Mouse (Mus musculus) myocyte (in vitro differentiated cells): ENCODE measurements around the gene Cers6.

Experiments used
- CEBPB ChIP-seq: IDR thresholded peaks from 2 replicates; pipeline ENCODE4 v1.6.1; 2011; ENCODE audit warnings: mild to moderate bottlenecking, moderate library complexity; ENCODE audit not compliant: poor library complexity, insufficient read depth, severe bottlenecking
- E2F4 ChIP-seq: IDR thresholded peaks from one replicate; pipeline ENCODE4 v1.6.1; 2011; ENCODE audit warnings: mild to moderate bottlenecking, control low read depth, moderate library complexity; ENCODE audit not compliant: insufficient read depth
- MAX ChIP-seq: IDR thresholded peaks from one replicate; pipeline ENCODE4 v1.6.1; 2011; ENCODE audit warnings: low read depth, mild to moderate bottlenecking, control low read depth
- POLR2A ChIP-seq: IDR thresholded peaks from one replicate; pipeline ENCODE4 v1.6.1; 2011; ENCODE audit warnings: low read depth, mild to moderate bottlenecking, control low read depth, moderate library complexity; ENCODE audit not compliant: insufficient read length
- POLR2AphosphoS2 ChIP-seq: IDR thresholded peaks from one replicate; pipeline ENCODE4 v1.6.1; 2011; ENCODE audit warnings: low read depth, control low read depth; ENCODE audit not compliant: insufficient read length
- REST ChIP-seq: IDR thresholded peaks from one replicate; pipeline ENCODE4 v1.6.1; 2011; ENCODE audit warnings: mild to moderate bottlenecking, control low read depth, moderate library complexity; ENCODE audit not compliant: insufficient read depth, insufficient read length
- TCF12 ChIP-seq: IDR thresholded peaks from one replicate; pipeline ENCODE4 v1.6.1; 2011; ENCODE audit warnings: mild to moderate bottlenecking, control low read depth; ENCODE audit not compliant: poor library complexity, insufficient read depth, severe bottlenecking
- TCF3 ChIP-seq: IDR thresholded peaks from one replicate; pipeline ENCODE4 v1.6.1; 2011; ENCODE audit warnings: low read depth, control low read depth; ENCODE audit not compliant: insufficient read length
- USF1 ChIP-seq: IDR thresholded peaks from one replicate; pipeline ENCODE4 v1.6.1; 2011; ENCODE audit warnings: low read depth, mild to moderate bottlenecking, control low read depth, moderate library complexity

DNA sequence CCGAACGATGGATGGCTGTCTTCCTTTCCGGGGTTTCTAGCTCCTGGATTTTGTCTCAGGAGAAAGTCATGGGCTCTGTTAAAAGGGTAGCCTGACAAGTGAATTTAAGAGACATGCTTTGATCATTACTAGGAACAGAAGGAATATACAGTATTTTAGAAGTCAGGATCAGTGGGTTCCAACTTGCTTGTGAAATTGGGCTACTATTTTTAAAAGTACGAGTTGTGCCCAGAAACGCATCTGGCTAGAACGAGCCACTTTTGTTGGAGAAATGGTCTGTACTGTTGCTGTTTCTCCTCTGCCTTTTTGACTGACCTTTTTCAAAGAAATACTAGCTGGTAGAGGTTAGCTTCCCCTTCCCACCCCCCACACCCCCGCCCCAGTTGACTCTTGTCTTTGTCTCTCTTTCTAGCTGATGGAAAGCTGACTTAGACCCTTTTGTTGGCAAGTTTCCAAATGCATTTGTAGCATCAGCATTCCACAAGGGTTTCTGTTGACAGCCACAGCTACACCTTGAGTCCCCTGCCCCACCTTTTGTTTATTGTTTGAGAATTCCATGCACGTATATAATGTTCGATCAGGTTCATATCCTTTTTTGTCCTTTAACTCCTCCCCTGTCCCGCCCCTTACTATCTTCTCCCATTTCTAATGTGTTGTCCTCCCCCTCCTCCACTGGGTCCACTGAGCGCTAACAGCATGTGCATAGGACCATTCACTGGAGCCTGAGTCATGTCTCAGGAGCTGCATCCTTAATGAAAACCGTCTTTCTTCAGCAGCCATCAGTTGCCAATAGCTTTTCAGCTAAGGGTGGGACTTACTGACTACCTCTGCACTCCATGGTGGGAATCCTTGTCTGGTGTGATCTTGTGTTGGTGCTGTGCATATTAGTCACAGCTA lies 50.6 kb downstream of the Cers6 start:
- TF ChIP-seq POLR2A (no peak), MAX (no peak), USF1 (no peak), TCF3 (no peak), CEBPB (no peak), REST (no peak), POLR2AphosphoS2 (no peak), E2F4 (no peak), TCF12 (no peak)
